Mouse (Mus musculus): ENCODE data around the gene Bicdl1.

DNA sequence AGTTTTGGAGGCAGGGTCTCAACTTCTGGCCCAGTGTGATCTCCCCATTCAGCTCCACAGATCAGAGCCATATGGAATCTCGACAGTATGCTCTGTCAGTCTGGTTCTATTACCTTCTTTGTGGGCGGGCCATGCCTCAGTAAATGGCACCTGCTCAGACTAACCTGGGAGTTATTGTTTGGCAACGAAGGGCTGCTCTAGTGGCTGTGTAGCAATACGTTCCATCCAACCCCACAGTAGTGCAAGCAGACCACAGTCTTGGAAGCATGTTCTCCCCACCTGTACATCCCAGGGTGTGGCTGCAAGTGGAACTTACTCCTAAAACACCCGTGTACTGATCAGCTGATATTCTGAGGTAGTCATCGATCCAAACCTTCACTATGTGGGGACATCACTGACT lies 74.7 kb downstream of the Bicdl1 start:
- TF ChIP-seq CTCF (IDR thresholded peaks at IDR 0.05; ENCODE audit: control insufficient read depth, insufficient read depth, low read length) (no peak), POLR2A (IDR thresholded peaks at IDR 0.05; ENCODE audit: borderline replicate concordance, control insufficient read depth, low read depth, low read length) (no peak)
